Mouse (Mus musculus) hindbrain, embryonic 14.5 days (tissue): ENCODE measurements around the gene Rsl24d1. TPM values are rescaled to one million over a fixed set of nuclear protein-coding genes. Genes with fewer than 3 reads are reported as not detected.

Source experiments
- ATAC-seq: fragments of 200-750 bp; cut with Nextera tagmentation; 2 replicates; pipeline ENCODE4 v1.8.0; 2017; ENCODE audit warnings: moderate number of reproducible peaks, mild to moderate bottlenecking, moderate TSS enrichment, moderate library complexity; ENCODE audit not compliant: low FRiP score
- DNase-seq: peaks from one replicate; pipeline ENCODE4 v3.0.0-alpha.2; 2015; ENCODE audit warnings: low spot score
- H3K27ac ChIP-seq: fragments of 300-500 bp; sonication (generic); 2 replicates; pipeline ENCODE4 v1.5.1; 2014; ENCODE audit warnings: mild to moderate bottlenecking, moderate library complexity
- H3K27me3 ChIP-seq: fragments of 300-500 bp; sonication (generic); 2 replicates; pipeline ENCODE4 v1.6.1; 2014; ENCODE audit warnings: mild to moderate bottlenecking, low read length, mixed read lengths; ENCODE audit not compliant: control insufficient read depth, insufficient read depth
- H3K36me3 ChIP-seq: fragments of 300-500 bp; sonication (generic); replicated peaks from 2 replicates; pipeline ENCODE4 v1.6.1; 2014; ENCODE audit not compliant: control insufficient read depth, insufficient read depth
- H3K4me1 ChIP-seq: fragments of 300-500 bp; sonication (generic); replicated peaks from 2 replicates; pipeline ENCODE4 v1.6.1; 2014; ENCODE audit warnings: antibody characterized with exemption, low read length, mixed read lengths; ENCODE audit not compliant: control insufficient read depth, insufficient read depth
- H3K4me2 ChIP-seq: fragments of 300-500 bp; sonication (generic); replicated peaks from 2 replicates; pipeline ENCODE4 v1.6.1; 2014; ENCODE audit warnings: mild to moderate bottlenecking, moderate library complexity
- H3K4me3 ChIP-seq: fragments of 300-500 bp; sonication (generic); replicated peaks from 2 replicates; pipeline ENCODE4 v1.5.1; 2014; ENCODE audit warnings: mild to moderate bottlenecking, low read length
- H3K9ac ChIP-seq: fragments of 300-500 bp; sonication (generic); 2 replicates; pipeline ENCODE4 v1.6.1; 2014
- H3K9me3 ChIP-seq: fragments of 300-500 bp; sonication (generic); 2 replicates; pipeline ENCODE4 v1.6.1; 2016; ENCODE audit warnings: low read length; ENCODE audit not compliant: control insufficient read depth
- WGBS: fragments of 180-500 bp; shearing (Covaris S2); extraction: QIAGEN DNeasy Blood & Tissue Kit; methylation state at CpG from one replicate; pipeline ENCODE4 v1.1.7; 2014; 5-methylcytosine and 5-hydroxymethylcytosine counted together
- polyA plus RNA-seq: library from polyadenylated mRNA; unstranded; fragments of >200 nt; fragmentation: Nextera tagmentation; extraction: Ambion mirVana; gene quantifications from 2 replicates; pipeline ENCODE4 v1.2.1, GENCODE M21; 2014

Gene Rsl24d1
- polyA plus RNA-seq, 1 experiment from 2014 or later: 108 TPM

DNA sequence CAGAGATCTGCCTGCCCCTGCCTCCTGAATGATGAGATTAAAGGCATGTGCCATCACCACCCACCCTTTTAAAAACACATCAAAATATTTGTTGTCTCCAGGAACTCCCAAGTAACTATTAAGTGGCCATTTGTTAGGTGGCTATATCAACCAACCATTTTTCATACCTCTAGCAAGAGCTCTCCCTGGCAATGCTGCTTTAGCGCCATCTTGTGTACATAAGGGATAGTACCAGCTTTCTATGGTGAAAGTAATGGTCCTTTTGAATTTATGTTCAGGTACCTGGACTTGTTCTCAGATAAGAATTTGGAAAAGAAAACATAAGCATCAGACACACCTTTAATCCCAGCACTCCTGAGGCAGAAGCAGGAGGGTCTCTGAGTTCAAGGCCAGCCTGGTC, 21.5 kb upstream of the Rsl24d1 start:
- H3K27ac ChIP-seq: no peak overlapping the region
- DNase-seq (peak; percentile 83), ATAC-seq (no peak)
- no peaks in the 10 kb centered on the region for H3K36me3 ChIP-seq
- 0% methylated on average over 1 of the region's 1 CpGs for WGBS
- no peaks in the 10 kb centered on the region for H3K27me3 ChIP-seq
- no peak overlapping the region for H3K4me3 ChIP-seq
- no peaks in the 10 kb centered on the region for H3K9me3 ChIP-seq
- H3K4me1 ChIP-seq: no peaks in the 10 kb centered on the region; the same call in 1 of the 2 replicates
- no peak overlapping the region for H3K9ac ChIP-seq
- H3K4me2 ChIP-seq: no peak overlapping the region

- 37% methylated on average over 17 of the region's 17 CpGs for WGBS
- H3K4me2 ChIP-seq: peak overlapping the region; percentile 32; the same call in 1 of the 2 replicates
- no peaks in the 10 kb centered on the region; the same call in 1 of the 2 replicates for H3K4me1 ChIP-seq
- H3K36me3 ChIP-seq: no peaks in the 10 kb centered on the region
- H3K9ac ChIP-seq: no peak overlapping the region
- DNase-seq (peak; percentile 50), ATAC-seq (peak; percentile 70; the same call in 1 of the 2 replicates)
- H3K27ac ChIP-seq: 0 out of 2 replicates have a peak overlapping the region, but pooled peaks have one; percentile 20
- H3K27me3 ChIP-seq: no peaks in the 10 kb centered on the region
- no peaks in the 10 kb centered on the region for H3K9me3 ChIP-seq
- no peak overlapping the region for H3K4me3 ChIP-seq
Measured at GRCm38 (mm10) chr9:73094580-73094979, 18.6 kb upstream of the Rsl24d1 start.

DNA sequence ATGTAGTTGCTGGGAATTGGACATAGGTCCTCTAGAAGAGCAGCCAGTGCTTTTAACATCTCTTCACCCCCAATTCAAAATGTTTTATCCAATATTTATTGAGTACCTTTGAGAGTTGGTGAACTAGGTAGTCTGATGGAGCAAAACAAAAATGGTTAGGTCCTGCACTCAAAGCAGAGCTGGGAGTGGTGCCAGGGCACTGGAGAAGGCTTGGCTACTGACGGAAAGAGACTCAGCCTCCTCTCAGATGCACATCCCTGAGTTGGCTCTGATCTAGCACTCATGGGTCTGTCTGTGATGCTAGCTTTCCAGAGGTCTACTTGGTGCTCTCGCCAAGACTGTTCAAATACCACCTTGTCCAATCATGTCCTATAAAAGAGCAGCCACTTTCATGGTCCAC, 15.3 kb upstream of the Rsl24d1 start:
- H3K9ac ChIP-seq: no peak overlapping the region
- 72% methylated on average over 2 of the region's 2 CpGs for WGBS
- H3K4me3 ChIP-seq: no peak overlapping the region

GRCm38 (mm10) chr9:73101536-73101935, 11.7 kb upstream of the Rsl24d1 start, which contains the start of gene Khdc3:
Khdc3 (plus strand) TSS chr9:73101836.
- H3K27me3 ChIP-seq: peaks cover 42% of the 10 kb centered on the region
- no peaks in the 10 kb centered on the region for H3K36me3 ChIP-seq
- no peak within 1 kb of the TSS for H3K4me3 ChIP-seq
- 88% methylated on average over 5 of the region's 5 CpGs for WGBS
- H3K9ac ChIP-seq: no peak within 1 kb of the TSS
- no peak for ATAC-seq
- no peak within 1 kb of the TSS for H3K4me2 ChIP-seq
- H3K4me1 ChIP-seq: peaks cover 7% of the 10 kb centered on the region; the same call in 1 of the 2 replicates
- no peak for DNase-seq
- H3K27ac ChIP-seq: no peak within 1 kb of the TSS
- H3K9me3 ChIP-seq: no peaks in the 10 kb centered on the region

More for the DNA sequence above, 15.3 kb upstream of the Rsl24d1 start:
- Histone ChIP-seq H3K4me2 (no peak overlapping the region), H3K36me3 (no peaks in the 10 kb centered on the region), H3K27me3 (peaks cover 13% of the 10 kb centered on the region), H3K4me1 (no peaks in the 10 kb centered on the region; the same call in 1 of the 2 replicates), H3K27ac (no peak overlapping the region), H3K9me3 (no peaks in the 10 kb centered on the region)
- ATAC-seq: no peak
- DNase-seq: no peak

- Histone ChIP-seq H3K27me3 (peaks cover 42% of the 10 kb centered on the region), H3K9ac (peak within 1 kb of the TSS; percentile 56), H3K4me2 (peak within 1 kb of the TSS; percentile 79), H3K36me3 (no peaks in the 10 kb centered on the region), H3K4me3 (peak within 1 kb of the TSS; percentile 38), H3K9me3 (no peaks in the 10 kb centered on the region), H3K27ac (no peak within 1 kb of the TSS), H3K4me1 (peaks cover 7% of the 10 kb centered on the region; the same call in 1 of the 2 replicates)
- no peak for ATAC-seq
- WGBS: 92% methylated on average over 4 of the region's 4 CpGs
- DNase-seq: no peak
Measured at GRCm38 (mm10) chr9:73102181-73102580, 11.0 kb upstream of the Rsl24d1 start, which contains the start of gene Gm20509. Gm20509 (plus strand) TSS chr9:73102470.

GRCm38 (mm10) chr9:73103159-73103879, 9.9 kb upstream of the Rsl24d1 start:
- peak overlapping the region; percentile 38 for H3K4me3 ChIP-seq
- H3K9ac ChIP-seq: peak overlapping the region; percentile 56
- peaks cover 42% of the 10 kb centered on the region for H3K27me3 ChIP-seq
- H3K36me3 ChIP-seq: no peaks in the 10 kb centered on the region
- peaks cover 7% of the 10 kb centered on the region; the same call in 1 of the 2 replicates for H3K4me1 ChIP-seq
- no peaks in the 10 kb centered on the region for H3K9me3 ChIP-seq
- no peak for DNase-seq
- 5% methylated on average over 60 of the region's 60 CpGs for WGBS
- peak overlapping the region; percentile 79 for H3K4me2 ChIP-seq
- H3K27ac ChIP-seq: no peak overlapping the region
- ATAC-seq: 0 out of 2 replicates have a peak, but pooled peaks have one; percentile 21

DNA sequence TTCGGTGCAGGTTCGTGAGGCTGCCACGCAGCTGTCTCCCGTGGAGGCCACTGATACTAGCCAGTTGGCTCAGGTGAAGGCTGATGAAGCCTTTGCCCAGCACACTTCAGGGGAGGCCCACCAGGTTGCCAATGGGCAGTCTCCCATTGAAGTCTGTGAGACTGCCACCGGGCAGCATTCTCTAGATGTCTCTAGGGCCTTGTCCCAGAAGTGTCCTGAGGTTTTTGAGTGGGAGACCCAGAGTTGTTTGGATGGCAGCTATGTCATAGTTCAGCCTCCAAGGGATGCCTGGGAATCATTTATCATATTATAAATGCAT, 9.4 kb upstream of the Rsl24d1 start:
- DNase-seq: no peak
- Histone ChIP-seq H3K9me3 (no peaks in the 10 kb centered on the region), H3K27me3 (peaks cover 42% of the 10 kb centered on the region), H3K4me1 (peaks cover 7% of the 10 kb centered on the region; the same call in 1 of the 2 replicates), H3K4me3 (peak overlapping the region; percentile 38), H3K9ac (peak overlapping the region; percentile 56), H3K36me3 (no peaks in the 10 kb centered on the region), H3K4me2 (peak overlapping the region; percentile 79), H3K27ac (no peak overlapping the region)
- WGBS: 33% methylated on average over 5 of the region's 5 CpGs
- ATAC-seq: no peak

DNA sequence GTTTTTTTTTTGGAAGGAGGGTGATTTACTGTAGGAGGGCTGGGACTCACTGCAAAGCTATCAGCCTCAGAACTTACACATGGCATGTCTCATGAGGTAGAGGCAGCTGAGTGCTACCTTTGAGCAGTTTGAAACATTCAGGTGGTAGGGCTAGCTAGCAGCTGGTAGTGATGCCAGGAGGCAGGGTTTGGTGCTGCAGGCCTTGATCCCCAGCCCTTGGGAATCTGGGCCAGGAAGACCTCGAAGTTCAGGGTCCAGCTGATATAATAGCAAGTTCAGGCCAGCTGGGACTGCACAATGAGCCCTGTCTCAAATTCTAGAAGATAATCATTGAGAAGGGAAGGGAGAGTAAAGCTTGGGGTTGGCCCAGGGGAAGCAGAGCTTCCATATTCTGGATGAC, 8.1 kb upstream of the Rsl24d1 start:
- Histone ChIP-seq H3K4me2 (no peak overlapping the region), H3K9ac (no peak overlapping the region), H3K36me3 (no peaks in the 10 kb centered on the region), H3K9me3 (no peaks in the 10 kb centered on the region), H3K27me3 (peaks cover 42% of the 10 kb centered on the region), H3K27ac (no peak overlapping the region), H3K4me1 (peaks cover 7% of the 10 kb centered on the region; the same call in 1 of the 2 replicates), H3K4me3 (no peak overlapping the region)
- WGBS: 73% methylated on average over 1 of the region's 1 CpGs
- no peak for ATAC-seq
- no peak for DNase-seq

GRCm38 (mm10) chr9:73105771-73106170, 7.5 kb upstream of the Rsl24d1 start:
- no peak overlapping the region for H3K4me2 ChIP-seq
- H3K4me1 ChIP-seq: peaks cover 7% of the 10 kb centered on the region; the same call in 1 of the 2 replicates
- no peaks in the 10 kb centered on the region for H3K36me3 ChIP-seq
- H3K9ac ChIP-seq: no peak overlapping the region
- H3K27ac ChIP-seq: no peak overlapping the region
- H3K9me3 ChIP-seq: no peaks in the 10 kb centered on the region
- no peak overlapping the region for H3K4me3 ChIP-seq
- DNase-seq (no peak), ATAC-seq (no peak)
- peaks cover 42% of the 10 kb centered on the region for H3K27me3 ChIP-seq
